Mouse (Mus musculus) liver, postnatal 0 days (tissue): ENCODE data around the gene Cdca3. TPM values are rescaled to one million over a fixed set of nuclear protein-coding genes. Genes with fewer than 3 reads are reported as not detected.

ENCODE experiments used
- ATAC-seq: fragments of 200-750 bp; cut with Nextera tagmentation; 2 replicates; pipeline ENCODE4 v1.8.0; 2017; ENCODE audit warnings: mild to moderate bottlenecking, moderate library complexity
- DNase-seq: peaks from one replicate; pipeline ENCODE4 v3.0.0-alpha.2; 2016
- H3K27ac ChIP-seq: fragments of 300-500 bp; sonication (generic); 2 replicates; pipeline ENCODE4 v1.5.1; 2014; ENCODE audit warnings: antibody characterized with exemption, moderate library complexity, mild to moderate bottlenecking, low read depth
- H3K27me3 ChIP-seq: fragments of 300-500 bp; sonication (generic); 2 replicates; pipeline ENCODE4 v1.6.1; 2014; ENCODE audit warnings: low read length, control low read depth, mixed read lengths; ENCODE audit not compliant: insufficient read depth
- H3K36me3 ChIP-seq: fragments of 300-500 bp; sonication (generic); replicated peaks from 2 replicates; pipeline ENCODE4 v1.6.1; 2014; ENCODE audit warnings: mild to moderate bottlenecking, control low read depth, low read length, moderate library complexity, mixed read lengths; ENCODE audit not compliant: insufficient read depth
- H3K4me1 ChIP-seq: fragments of 300-500 bp; sonication (generic); 2 replicates; pipeline ENCODE4 v1.6.1; 2014; ENCODE audit warnings: antibody characterized with exemption, mild to moderate bottlenecking, control low read depth; ENCODE audit not compliant: insufficient read depth
- H3K4me2 ChIP-seq: fragments of 300-500 bp; sonication (generic); 2 replicates; pipeline ENCODE4 v1.6.1; 2014; ENCODE audit warnings: low read depth, mild to moderate bottlenecking, low read length, moderate library complexity, mixed read lengths
- H3K4me3 ChIP-seq: fragments of 300-500 bp; sonication (generic); 2 replicates; pipeline ENCODE4 v1.5.1; 2014; ENCODE audit warnings: low read depth, low read length
- H3K9ac ChIP-seq: fragments of 300-500 bp; sonication (generic); replicated peaks from 2 replicates; pipeline ENCODE4 v1.6.1; 2014; ENCODE audit warnings: mild to moderate bottlenecking, moderate library complexity
- H3K9me3 ChIP-seq: fragments of 300-500 bp; sonication (generic); 2 replicates; pipeline ENCODE4 v1.6.1; 2016; ENCODE audit warnings: mild to moderate bottlenecking, control low read depth, low read length, mixed read lengths
- CTCF ChIP-seq: sonication (generic); IDR thresholded peaks from 2 replicates; pipeline ENCODE4 v1.5.1; 2016; ENCODE audit warnings: antibody characterized with exemption, low read depth
- EP300 ChIP-seq: IDR thresholded peaks from 2 replicates; pipeline ENCODE4 v1.6.1; 2016; ENCODE audit warnings: antibody characterized with exemption, low read depth, mild to moderate bottlenecking
- WGBS: fragments of 180-500 bp; shearing (Covaris S2); extraction: QIAGEN DNeasy Blood & Tissue Kit; methylation state at CpG from one replicate; pipeline ENCODE4 v1.1.7; 2014; ENCODE audit not compliant: insufficient replicate concordance; 5-methylcytosine and 5-hydroxymethylcytosine counted together
- polyA plus RNA-seq: library from polyadenylated mRNA; unstranded; fragments of >200 nt; fragmentation: Nextera tagmentation; extraction: Ambion mirVana; gene quantifications from 2 replicates; pipeline ENCODE4 v1.2.1, GENCODE M21; 2015

The Cdca3 gene
- polyA plus RNA-seq, 1 experiment from 2014 or later, result 98.3 TPM

GRCm38 (mm10) chr6:124811701-124812560, 17.4 kb upstream of the Cdca3 start:
- no peak for DNase-seq
- Histone ChIP-seq H3K4me3 (peak overlapping the region; percentile 85), H3K4me2 (peak overlapping the region; percentile 99), H3K27me3 (no peaks in the 10 kb centered on the region), H3K9ac (peak overlapping the region; percentile 93; the same call in 1 of the 2 replicates), H3K9me3 (no peaks in the 10 kb centered on the region), H3K27ac (peak overlapping the region; percentile 96), H3K36me3 (peaks cover 32% of the 10 kb centered on the region), H3K4me1 (peaks cover 46% of the 10 kb centered on the region)
- ATAC-seq, result no peak
- TF ChIP-seq CTCF (no peak), EP300 (no peak)
- WGBS, result 70% methylated on average over 24 of the region's 24 CpGs

DNA sequence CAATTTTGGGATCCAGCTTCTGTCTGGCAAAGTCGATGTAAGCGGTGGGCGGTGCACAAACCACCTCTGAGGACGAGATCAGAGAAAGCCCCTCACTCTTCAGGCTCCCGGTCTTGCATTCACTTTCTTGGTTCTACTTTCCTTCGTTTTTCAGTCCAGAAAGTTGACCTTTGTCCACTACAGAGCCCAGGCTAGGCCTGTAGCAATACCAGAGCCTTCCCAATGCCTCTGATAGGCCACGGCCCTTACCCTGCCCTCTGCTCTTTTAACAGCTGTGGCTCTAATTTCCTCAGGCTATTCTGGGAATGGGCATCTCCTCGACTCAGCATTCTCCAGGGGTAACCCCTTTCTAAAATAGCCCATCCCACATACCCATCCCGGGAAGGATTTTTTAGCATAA, 16.5 kb upstream of the Cdca3 start:
- WGBS, result 24% methylated on average over 9 of the region's 9 CpGs
- peaks cover 40% of the 10 kb centered on the region for H3K36me3 ChIP-seq
- peak; percentile 9; the same call in 1 of the 2 replicates for ATAC-seq

GRCm38 (mm10) chr6:124813496-124813895, 15.9 kb upstream of the Cdca3 start:
- H3K9ac ChIP-seq, result peak overlapping the region; percentile 93
- peak; percentile 74 for DNase-seq
- ATAC-seq, result peak; percentile 55
- TF ChIP-seq CTCF (no peak), EP300 (no peak)
- H3K9me3 ChIP-seq, result no peaks in the 10 kb centered on the region
- H3K27me3 ChIP-seq, result no peaks in the 10 kb centered on the region
- peaks cover 47% of the 10 kb centered on the region for H3K36me3 ChIP-seq
- peak overlapping the region; percentile 99 for H3K4me2 ChIP-seq
- peak overlapping the region; percentile 96 for H3K27ac ChIP-seq
- H3K4me1 ChIP-seq, result peaks cover 41% of the 10 kb centered on the region
- peak overlapping the region; percentile 85 for H3K4me3 ChIP-seq
- 0% methylated on average over 18 of the region's 18 CpGs for WGBS

More for the DNA sequence above, 16.5 kb upstream of the Cdca3 start:
- Histone ChIP-seq H3K9me3 (no peaks in the 10 kb centered on the region), H3K9ac (peak overlapping the region; percentile 93), H3K4me2 (peak overlapping the region; percentile 99), H3K4me1 (peaks cover 45% of the 10 kb centered on the region), H3K27me3 (no peaks in the 10 kb centered on the region), H3K4me3 (peak overlapping the region; percentile 85), H3K27ac (peak overlapping the region; percentile 96)
- no peak for DNase-seq
- TF ChIP-seq CTCF, result no peak
- TF ChIP-seq EP300, result no peak

DNA sequence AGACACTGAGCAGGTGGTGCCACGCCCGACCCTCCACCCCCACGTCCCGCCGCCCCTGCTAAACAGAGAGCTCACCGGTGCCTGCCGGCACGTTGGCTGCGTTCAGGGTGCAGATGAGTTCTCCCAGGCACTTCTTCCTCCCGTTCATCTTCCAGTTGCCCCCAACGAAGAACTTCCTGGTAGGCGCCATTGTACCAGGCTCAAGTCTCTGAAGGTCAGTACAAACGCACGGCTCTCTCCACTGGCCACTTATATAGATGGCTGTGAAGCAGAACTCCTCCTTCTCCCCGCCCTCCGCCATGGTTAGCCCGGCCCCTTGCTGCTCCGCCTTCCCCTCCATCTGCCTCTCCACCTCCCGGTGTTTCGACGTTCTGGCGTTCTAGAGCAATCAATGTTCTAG, 15.4 kb upstream of the Cdca3 start, which contains the start of gene Tpi1:
Gene Tpi1, minus strand, starts transcription at position 364 of the 400 bp plus-strand sequence.
- TF ChIP-seq EP300 (no peak), CTCF (no peak)
- Histone ChIP-seq H3K4me2 (peak within 1 kb of the TSS; percentile 99), H3K27ac (peak within 1 kb of the TSS; percentile 96), H3K9me3 (no peaks in the 10 kb centered on the region), H3K27me3 (no peaks in the 10 kb centered on the region), H3K4me3 (peak within 1 kb of the TSS; percentile 85), H3K36me3 (peaks cover 51% of the 10 kb centered on the region), H3K9ac (peak within 1 kb of the TSS; percentile 93), H3K4me1 (peaks cover 41% of the 10 kb centered on the region)
- ATAC-seq (peak; percentile 84), DNase-seq (peak; percentile 92)
- WGBS, result under 1% methylated on average over 22 of the region's 22 CpGs

GRCm38 (mm10) chr6:124814448-124814847, 14.9 kb upstream of the Cdca3 start:
- 35% methylated on average over 8 of the region's 8 CpGs for WGBS
- H3K4me1 ChIP-seq, result peaks cover 41% of the 10 kb centered on the region

GRCm38 (mm10) chr6:124814858-124815774, 14.2 kb upstream of the Cdca3 start:
- Histone ChIP-seq H3K4me2 (peak overlapping the region; percentile 99), H3K4me3 (no peak overlapping the region), H3K9ac (no peak overlapping the region), H3K27ac (no peak overlapping the region), H3K27me3 (no peaks in the 10 kb centered on the region), H3K36me3 (peaks cover 61% of the 10 kb centered on the region), H3K4me1 (peaks cover 34% of the 10 kb centered on the region), H3K9me3 (no peaks in the 10 kb centered on the region)
- no peak for ATAC-seq
- TF ChIP-seq CTCF (no peak), EP300 (no peak)
- no peak for DNase-seq
- 65% methylated on average over 9 of the region's 9 CpGs for whole genome bisulfite sequencing

More at GRCm38 (mm10) chr6:124814448-124814847, 14.9 kb upstream of the Cdca3 start:
- H3K4me3 ChIP-seq, result peak overlapping the region; percentile 85
- H3K27me3 ChIP-seq, result no peaks in the 10 kb centered on the region
- no peak overlapping the region; the same call in 1 of the 2 replicates for H3K9ac ChIP-seq
- no peak for DNase-seq
- no peak for TF ChIP-seq EP300
- TF ChIP-seq CTCF, result no peak
- no peaks in the 10 kb centered on the region for H3K9me3 ChIP-seq
- peaks cover 56% of the 10 kb centered on the region for H3K36me3 ChIP-seq
- no peak overlapping the region for H3K27ac ChIP-seq
- peak overlapping the region; percentile 99 for H3K4me2 ChIP-seq
- peak; percentile 5 for ATAC-seq
